Mouse (Mus musculus): ENCODE measurements around the gene Hoxa3. TPM values are rescaled to one million over a fixed set of nuclear protein-coding genes. Genes with fewer than 3 reads are reported as not detected.

Gene Hoxa3
- polyA plus RNA-seq, 1 experiment from 2014 or later = 0.32 TPM

GRCm38 (mm10) chr6:52161336-52162092 is 51.6 kb downstream of the Hoxa3 start:
- Histone ChIP-seq H3K4me3 (replicated peaks) (no peak overlapping the region), H3K27ac (no peak overlapping the region), H3K9ac (no peak overlapping the region), H3K4me2 (no peak overlapping the region), H3K4me1 (peaks cover 16% of the 10 kb centered on the region), H3K36me3 (replicated peaks) (no peaks in the 10 kb centered on the region), H3K9me3 (no peaks in the 10 kb centered on the region), H3K27me3 (peaks cover 97% of the 10 kb centered on the region)
- 0% methylated on average over 8 of the region's 8 CpGs for WGBS
- ATAC-seq (ENCODE audit: low FRiP score) = no peak

GRCm38 (mm10) chr6:52160511-52161335 is 52.4 kb downstream of the Hoxa3 start:
- no peak overlapping the region for H3K9ac ChIP-seq
- peaks cover 97% of the 10 kb centered on the region for H3K27me3 ChIP-seq
- no peak overlapping the region for H3K4me2 ChIP-seq
- ATAC-seq (ENCODE audit: low FRiP score) = no peak
- no peak overlapping the region for H3K4me3 ChIP-seq (replicated peaks)
- WGBS = under 1% methylated on average over 30 of the region's 30 CpGs
- no peaks in the 10 kb centered on the region for H3K36me3 ChIP-seq (replicated peaks)
- H3K27ac ChIP-seq = no peak overlapping the region
- H3K4me1 ChIP-seq = peaks cover 16% of the 10 kb centered on the region
- no peaks in the 10 kb centered on the region for H3K9me3 ChIP-seq

GRCm38 (mm10) chr6:52159979-52160378 is 53.2 kb downstream of the Hoxa3 start:
- no peak for ATAC-seq (ENCODE audit: low FRiP score)
- Histone ChIP-seq H3K9me3 (no peaks in the 10 kb centered on the region), H3K27me3 (peaks cover 97% of the 10 kb centered on the region), H3K36me3 (replicated peaks) (no peaks in the 10 kb centered on the region), H3K4me1 (peaks cover 16% of the 10 kb centered on the region), H3K4me2 (no peak overlapping the region), H3K27ac (no peak overlapping the region), H3K4me3 (replicated peaks) (no peak overlapping the region), H3K9ac (no peak overlapping the region)
- WGBS = 1% methylated on average over 9 of the region's 9 CpGs

DNA sequence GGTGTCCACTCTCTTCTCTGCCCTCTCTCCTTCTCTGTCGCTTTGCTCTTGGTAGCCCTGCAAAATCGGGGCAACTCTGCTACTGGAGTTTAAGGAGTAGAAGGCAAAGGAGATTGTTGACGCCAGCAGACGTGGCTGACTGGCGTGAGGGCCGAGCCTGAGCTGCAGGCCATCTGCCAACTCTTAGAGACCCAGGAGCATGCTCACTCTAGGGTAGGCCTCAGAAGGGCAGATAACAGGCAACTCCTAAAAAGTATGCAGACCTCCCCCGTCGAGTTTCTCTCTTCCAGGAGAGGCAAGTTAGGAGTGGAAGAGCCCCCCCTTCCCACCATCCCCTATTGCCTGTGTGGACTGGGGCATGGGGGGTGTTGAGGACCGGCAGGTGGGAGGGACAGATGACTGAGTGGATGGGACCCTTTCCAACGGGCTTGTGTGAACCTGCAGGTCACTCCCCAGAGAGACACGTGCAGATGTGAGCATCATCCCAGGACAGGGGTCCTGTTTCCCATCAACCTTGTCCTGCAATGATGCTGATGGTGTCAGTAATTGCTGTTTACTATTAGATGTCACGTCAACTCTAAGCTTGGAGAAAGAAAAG is 53.9 kb downstream of the Hoxa3 start:
- H3K4me2 ChIP-seq = peak overlapping the region; percentile 99
- no peak overlapping the region for H3K9ac ChIP-seq
- peaks cover 97% of the 10 kb centered on the region for H3K27me3 ChIP-seq
- H3K36me3 ChIP-seq (replicated peaks) = no peaks in the 10 kb centered on the region
- peaks cover 16% of the 10 kb centered on the region for H3K4me1 ChIP-seq
- 0 out of 2 replicates have a peak, but pooled peaks have one; percentile 23 for ATAC-seq (ENCODE audit: low FRiP score)
- WGBS = 1% methylated on average over 12 of the region's 12 CpGs
- H3K27ac ChIP-seq = no peak overlapping the region
- H3K9me3 ChIP-seq = no peaks in the 10 kb centered on the region
- H3K4me3 ChIP-seq (replicated peaks) = peak overlapping the region; percentile 55

- peak; percentile 79; the same call in 1 of the 2 replicates for ATAC-seq (ENCODE audit: low FRiP score)
- peak within 1 kb of the TSS; percentile 55 for H3K4me3 ChIP-seq (replicated peaks)
- under 1% methylated on average over 55 of the region's 55 CpGs for WGBS
- H3K27me3 ChIP-seq = peaks cover 97% of the 10 kb centered on the region
- no peaks in the 10 kb centered on the region for H3K36me3 ChIP-seq (replicated peaks)
- H3K4me1 ChIP-seq = peaks cover 16% of the 10 kb centered on the region
- H3K9me3 ChIP-seq = no peaks in the 10 kb centered on the region
- peak within 1 kb of the TSS; percentile 99 for H3K4me2 ChIP-seq
- H3K27ac ChIP-seq = no peak within 1 kb of the TSS
- peak within 1 kb of the TSS; percentile 55 for H3K9ac ChIP-seq
Observed at GRCm38 (mm10) chr6:52158276-52159051, 54.7 kb downstream of the Hoxa3 start, which contains the start of gene Hoxa1. Gene Hoxa1, minus strand, starts transcription at chr6:52158317.

- 1% methylated on average over 32 of the region's 32 CpGs for WGBS
- Histone ChIP-seq H3K4me1 (peaks cover 16% of the 10 kb centered on the region), H3K9ac (0 out of 2 replicates have a peak overlapping the region, but pooled peaks have one; percentile 55), H3K27me3 (peaks cover 97% of the 10 kb centered on the region), H3K9me3 (no peaks in the 10 kb centered on the region), H3K4me2 (peak overlapping the region; percentile 99), H3K4me3 (replicated peaks) (peak overlapping the region; percentile 55), H3K27ac (no peak overlapping the region), H3K36me3 (replicated peaks) (no peaks in the 10 kb centered on the region)
- ATAC-seq (ENCODE audit: low FRiP score) = peak; percentile 14; the same call in 1 of the 2 replicates
Observed at GRCm38 (mm10) chr6:52157466-52158275, 55.5 kb downstream of the Hoxa3 start.

DNA sequence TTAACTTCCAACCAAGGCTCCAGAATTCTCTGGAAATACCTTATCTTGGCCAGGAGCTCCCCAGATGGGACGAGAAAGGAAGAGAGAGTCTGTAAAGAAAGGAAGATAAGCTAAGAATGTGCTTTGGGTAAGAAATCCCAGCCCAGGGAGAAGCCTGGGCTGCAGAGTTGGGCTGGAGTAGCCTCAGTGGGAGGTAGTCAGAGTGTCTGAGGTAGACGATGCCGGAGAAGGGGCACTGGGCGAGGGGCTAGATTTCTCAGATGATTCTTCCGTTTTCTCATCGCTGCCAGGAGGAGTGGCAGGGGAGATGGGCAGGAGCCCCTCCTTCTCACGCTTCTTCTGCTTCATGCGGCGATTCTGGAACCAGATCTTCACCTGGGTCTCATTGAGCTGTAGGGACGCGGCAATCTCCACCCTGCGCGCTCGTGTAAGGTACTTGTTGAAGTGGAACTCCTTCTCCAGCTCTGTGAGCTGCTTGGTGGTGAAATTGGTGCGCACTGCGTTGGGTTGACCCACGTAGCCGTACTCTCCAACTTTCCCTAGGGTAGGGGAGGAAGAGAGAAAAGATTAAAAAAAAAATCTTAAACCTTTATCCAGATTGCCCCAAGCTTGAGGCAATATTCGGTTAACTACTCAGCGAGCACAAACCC is 56.5 kb downstream of the Hoxa3 start:
- Histone ChIP-seq H3K27me3 (peaks cover 99% of the 10 kb centered on the region), H3K9me3 (no peaks in the 10 kb centered on the region), H3K9ac (no peak overlapping the region), H3K4me1 (peaks cover 16% of the 10 kb centered on the region), H3K4me2 (no peak overlapping the region), H3K27ac (no peak overlapping the region), H3K36me3 (replicated peaks) (no peaks in the 10 kb centered on the region), H3K4me3 (replicated peaks) (no peak overlapping the region)
- no peak for ATAC-seq (ENCODE audit: low FRiP score)
- 1% methylated on average over 20 of the region's 20 CpGs for WGBS

- ATAC-seq (ENCODE audit: low FRiP score) = no peak
- no peak overlapping the region for H3K4me3 ChIP-seq (replicated peaks)
- H3K4me2 ChIP-seq = no peak overlapping the region
- no peaks in the 10 kb centered on the region for H3K9me3 ChIP-seq
- H3K27ac ChIP-seq = no peak overlapping the region
- peaks cover 97% of the 10 kb centered on the region for H3K27me3 ChIP-seq
- peaks cover 16% of the 10 kb centered on the region for H3K4me1 ChIP-seq
- whole genome bisulfite sequencing = 34% methylated on average over 3 of the region's 3 CpGs
- H3K36me3 ChIP-seq (replicated peaks) = no peaks in the 10 kb centered on the region
- no peak overlapping the region for H3K9ac ChIP-seq
Observed at GRCm38 (mm10) chr6:52155471-52155870, 57.7 kb downstream of the Hoxa3 start.

GRCm38 (mm10) chr6:52154044-52154443 is 59.1 kb downstream of the Hoxa3 start:
- Histone ChIP-seq H3K27me3 (peaks cover 97% of the 10 kb centered on the region), H3K27ac (no peak overlapping the region), H3K4me1 (peaks cover 13% of the 10 kb centered on the region), H3K4me2 (no peak overlapping the region), H3K9me3 (peaks cover 5% of the 10 kb centered on the region; the same call in 1 of the 2 replicates), H3K36me3 (replicated peaks) (no peaks in the 10 kb centered on the region), H3K4me3 (replicated peaks) (no peak overlapping the region), H3K9ac (no peak overlapping the region)
- no peak for ATAC-seq (ENCODE audit: low FRiP score)
- WGBS = 2% methylated on average over 5 of the region's 5 CpGs

DNA sequence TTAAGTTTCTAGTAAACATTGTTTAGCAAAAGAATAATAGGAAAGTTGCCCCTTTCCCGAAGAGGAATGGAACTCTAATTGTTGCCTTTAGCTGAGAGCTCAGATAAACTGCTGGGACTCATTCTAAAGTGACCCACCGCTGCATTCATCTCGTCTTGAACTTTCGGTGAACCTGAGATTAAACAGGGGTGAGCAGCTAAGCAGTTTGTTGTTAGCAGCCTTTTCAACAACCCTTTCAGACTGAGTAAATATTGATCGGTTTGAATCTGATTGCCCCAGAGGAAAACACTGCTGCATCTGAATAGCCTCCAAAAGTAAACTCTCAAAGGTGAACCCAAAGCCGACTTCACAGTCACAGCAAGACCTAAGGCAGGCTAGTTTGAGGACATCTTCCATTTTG is 59.9 kb downstream of the Hoxa3 start:
- WGBS = under 1% methylated on average over 6 of the region's 6 CpGs
- peaks cover 93% of the 10 kb centered on the region for H3K27me3 ChIP-seq
- no peak overlapping the region for H3K4me3 ChIP-seq (replicated peaks)
- H3K4me1 ChIP-seq = peaks cover 5% of the 10 kb centered on the region
- no peak overlapping the region for H3K9ac ChIP-seq
- no peak overlapping the region for H3K27ac ChIP-seq
- H3K36me3 ChIP-seq (replicated peaks) = no peaks in the 10 kb centered on the region
- H3K4me2 ChIP-seq = no peak overlapping the region
- no peak for ATAC-seq (ENCODE audit: low FRiP score)
- H3K9me3 ChIP-seq = peaks cover 5% of the 10 kb centered on the region; the same call in 1 of the 2 replicates

All from forebrain, embryonic 12.5 days (tissue).